Mouse (Mus musculus): ENCODE measurements around the gene Sgsm3. TPM values are rescaled to one million over a fixed set of nuclear protein-coding genes. Genes with fewer than 3 reads are reported as not detected.

The Sgsm3 gene
- polyA plus RNA-seq, 1 experiment from 2014 or later: 79.1 TPM

DNA sequence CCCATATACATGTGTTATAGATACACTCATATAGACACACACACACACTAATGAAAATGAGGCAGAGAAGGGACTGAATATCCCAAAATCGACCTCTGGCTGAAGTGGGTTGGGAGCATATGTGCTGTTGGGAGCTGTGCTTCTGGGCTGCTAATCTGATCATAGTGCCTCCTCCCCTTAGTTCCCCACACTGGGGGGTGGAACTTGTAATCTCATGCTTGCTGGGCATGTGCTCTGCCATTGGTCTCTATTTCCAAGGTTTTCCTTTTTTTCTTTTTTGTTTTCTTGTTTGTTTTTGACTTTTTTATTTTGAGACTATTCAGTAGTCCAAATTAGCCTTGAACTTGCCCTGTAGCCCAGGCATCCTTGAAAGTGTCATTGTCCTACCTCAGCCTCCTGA is 10.8 kb downstream of the Sgsm3 start:
- H3K4me3 ChIP-seq (replicated peaks): no peak overlapping the region
- H3K4me1 ChIP-seq: no peaks in the 10 kb centered on the region
- no peak overlapping the region for H3K27ac ChIP-seq (replicated peaks)
- WGBS: 65% methylated on average over 1 of the region's 1 CpGs
- H3K9me3 ChIP-seq (replicated peaks): no peaks in the 10 kb centered on the region
- H3K4me2 ChIP-seq: no peak overlapping the region
- no peak overlapping the region for H3K9ac ChIP-seq (replicated peaks)
- no peaks in the 10 kb centered on the region for H3K27me3 ChIP-seq (replicated peaks)
- no peaks in the 10 kb centered on the region for H3K36me3 ChIP-seq
- no peak for ATAC-seq (ENCODE audit: low FRiP score)

DNA sequence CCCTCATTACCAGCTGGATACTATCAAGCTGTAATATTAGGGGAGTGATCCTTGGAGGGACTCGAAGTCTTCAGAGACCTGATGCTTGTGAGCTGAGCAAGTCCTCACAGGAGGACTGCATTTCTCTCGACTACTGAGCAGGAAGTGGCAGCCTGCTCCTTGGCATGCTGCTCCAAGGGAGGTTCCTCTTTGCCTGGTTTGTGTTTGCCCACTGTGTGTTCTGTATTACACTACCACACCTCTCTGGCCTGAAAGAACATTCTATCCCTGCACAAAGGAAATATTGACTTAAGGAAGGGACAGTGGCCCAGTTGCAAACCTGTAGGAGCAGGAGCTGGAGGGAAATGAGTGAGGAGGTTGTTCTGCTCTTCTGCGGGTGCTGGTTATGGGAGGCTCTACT is 12.1 kb downstream of the Sgsm3 start:
- H3K9me3 ChIP-seq (replicated peaks): no peaks in the 10 kb centered on the region
- no peak overlapping the region for H3K4me3 ChIP-seq (replicated peaks)
- no peaks in the 10 kb centered on the region for H3K27me3 ChIP-seq (replicated peaks)
- no peaks in the 10 kb centered on the region for H3K4me1 ChIP-seq
- no peak overlapping the region for H3K4me2 ChIP-seq
- ATAC-seq (ENCODE audit: low FRiP score): no peak
- H3K9ac ChIP-seq (replicated peaks): no peak overlapping the region
- WGBS: 78% methylated on average over 3 of the region's 3 CpGs
- H3K27ac ChIP-seq (replicated peaks): no peak overlapping the region
- no peaks in the 10 kb centered on the region for H3K36me3 ChIP-seq

DNA sequence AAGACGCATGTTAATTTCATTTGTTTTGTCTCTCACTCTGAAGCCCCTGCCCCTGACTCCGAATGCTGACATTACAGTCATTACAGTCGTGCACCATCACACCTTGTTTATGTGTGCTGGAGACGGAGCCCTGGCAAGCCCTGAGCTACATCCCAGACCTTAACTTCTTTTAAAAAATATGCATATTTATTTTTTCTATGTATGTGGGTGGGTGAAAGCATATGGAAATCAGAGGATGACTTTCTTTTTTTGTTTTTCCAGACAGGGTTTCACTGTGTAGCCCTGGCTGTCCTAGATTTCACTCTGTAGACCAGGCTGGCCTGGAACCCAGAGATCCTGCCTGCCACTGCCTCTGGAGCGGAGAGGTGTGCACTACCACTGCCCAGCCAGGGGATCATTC is 17.4 kb downstream of the Sgsm3 start:
- Histone ChIP-seq H3K4me3 (replicated peaks) (no peak overlapping the region), H3K4me1 (no peaks in the 10 kb centered on the region), H3K4me2 (no peak overlapping the region), H3K27me3 (replicated peaks) (no peaks in the 10 kb centered on the region), H3K36me3 (no peaks in the 10 kb centered on the region), H3K9ac (replicated peaks) (no peak overlapping the region), H3K9me3 (replicated peaks) (no peaks in the 10 kb centered on the region), H3K27ac (replicated peaks) (no peak overlapping the region)
- no peak for ATAC-seq (ENCODE audit: low FRiP score)
- 88% methylated on average over 5 of the region's 5 CpGs for WGBS

DNA sequence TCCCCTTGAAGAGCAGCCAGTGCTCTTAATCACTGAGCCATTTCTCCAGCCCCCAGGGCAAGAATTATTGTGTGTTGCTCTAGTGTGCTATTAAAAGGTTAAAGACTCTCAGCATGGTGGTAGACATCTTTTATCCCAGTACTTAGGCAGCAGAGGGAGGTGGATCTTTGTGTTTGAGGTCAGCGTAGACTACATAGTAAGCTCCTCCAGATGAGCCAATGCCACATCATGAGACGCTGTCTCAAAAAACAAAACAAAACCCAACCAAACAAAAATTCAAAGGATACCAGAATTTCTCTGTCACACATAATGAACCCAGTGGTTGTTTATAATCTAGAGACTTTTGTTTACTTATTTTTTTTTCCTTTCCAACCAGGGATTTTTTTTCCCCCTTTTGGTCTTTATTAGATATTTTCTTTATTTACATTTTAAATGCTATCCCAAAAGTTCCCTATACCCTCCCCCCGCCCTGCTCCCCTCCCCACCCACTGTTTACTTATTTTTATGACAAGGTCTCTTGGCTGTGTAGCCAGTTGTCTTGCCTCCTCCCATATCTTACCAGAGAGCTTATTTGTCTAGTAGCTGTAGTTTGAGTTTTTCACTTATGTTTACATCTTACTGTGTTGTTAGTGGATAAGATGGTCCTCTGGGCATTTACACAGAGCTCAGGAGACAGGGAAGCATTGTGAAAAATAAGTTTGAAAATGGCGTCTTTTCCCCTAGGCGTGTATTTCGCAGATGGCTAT is 18.7 kb downstream of the Sgsm3 start:
- Histone ChIP-seq H3K36me3 (no peaks in the 10 kb centered on the region), H3K27ac (replicated peaks) (no peak overlapping the region), H3K4me1 (no peaks in the 10 kb centered on the region), H3K4me2 (no peak overlapping the region), H3K27me3 (replicated peaks) (no peaks in the 10 kb centered on the region), H3K9ac (replicated peaks) (no peak overlapping the region), H3K4me3 (replicated peaks) (no peak overlapping the region), H3K9me3 (replicated peaks) (no peaks in the 10 kb centered on the region)
- no peak for ATAC-seq (ENCODE audit: low FRiP score)
- WGBS: 77% methylated on average over 6 of the region's 6 CpGs

DNA sequence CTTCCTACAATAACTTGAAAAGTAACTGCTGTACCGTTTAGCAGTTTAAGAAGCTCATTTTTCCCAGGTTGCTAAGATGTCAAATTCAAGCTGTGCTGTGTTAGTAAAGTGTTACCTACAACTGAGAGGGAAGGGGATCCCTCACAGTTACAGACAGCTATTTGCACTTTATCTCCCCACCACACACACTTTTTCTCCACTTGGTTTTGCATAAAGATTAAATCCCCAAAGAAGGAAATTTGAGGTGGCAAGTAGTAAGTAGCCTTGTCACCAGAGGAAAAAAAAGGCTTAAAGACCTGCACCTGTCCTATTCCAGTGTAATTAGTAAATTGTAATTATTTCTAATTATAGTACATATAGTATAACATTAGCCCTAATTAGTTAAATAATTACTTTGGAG is 19.5 kb downstream of the Sgsm3 start:
- H3K9me3 ChIP-seq (replicated peaks): no peaks in the 10 kb centered on the region
- 69% methylated on average over 1 of the region's 1 CpGs for WGBS
- no peaks in the 10 kb centered on the region for H3K36me3 ChIP-seq
- H3K4me3 ChIP-seq (replicated peaks): no peak overlapping the region
- H3K27ac ChIP-seq (replicated peaks): no peak overlapping the region
- no peaks in the 10 kb centered on the region for H3K4me1 ChIP-seq
- H3K9ac ChIP-seq (replicated peaks): no peak overlapping the region
- H3K27me3 ChIP-seq (replicated peaks): no peaks in the 10 kb centered on the region
- no peak for ATAC-seq (ENCODE audit: low FRiP score)
- H3K4me2 ChIP-seq: no peak overlapping the region

DNA sequence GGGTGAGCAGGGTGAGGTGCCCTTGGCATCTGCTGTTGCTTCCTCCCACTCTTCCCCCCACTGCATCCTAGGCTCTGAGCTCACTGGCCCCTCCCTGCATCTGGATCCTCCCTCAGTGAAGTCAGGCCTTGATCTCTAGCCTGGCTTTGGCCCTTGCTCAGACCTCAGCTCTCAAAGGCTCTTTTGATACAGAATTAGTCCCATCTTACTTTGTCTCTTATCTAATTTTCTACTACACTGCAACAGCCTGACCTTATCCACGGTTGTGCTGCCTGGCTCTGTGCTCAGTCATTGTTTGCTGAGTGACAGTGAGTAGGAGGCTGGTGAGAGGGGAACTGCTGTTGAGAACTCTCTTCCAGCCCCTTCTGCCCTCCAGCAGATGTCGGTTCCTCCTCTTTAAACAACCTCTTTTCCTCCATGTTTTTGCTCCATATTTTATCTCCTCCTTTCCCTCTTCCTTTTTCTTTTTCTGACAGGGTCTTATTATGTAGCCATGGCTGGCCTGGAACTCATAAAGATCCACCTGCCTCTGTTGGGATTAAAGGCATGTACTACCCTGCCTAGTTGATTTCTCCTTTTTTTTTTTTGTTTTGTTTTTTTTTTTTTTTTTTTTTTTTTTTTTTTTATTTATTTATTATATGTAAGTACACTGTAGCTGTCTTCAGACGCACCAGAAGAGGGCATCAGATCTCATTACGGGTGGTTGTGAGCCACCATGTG is 23.0 kb downstream of the Sgsm3 start:
- H3K4me1 ChIP-seq: no peaks in the 10 kb centered on the region
- peaks cover 26% of the 10 kb centered on the region for H3K36me3 ChIP-seq
- H3K4me3 ChIP-seq (replicated peaks): no peak overlapping the region
- H3K9ac ChIP-seq (replicated peaks): no peak overlapping the region
- H3K27ac ChIP-seq (replicated peaks): no peak overlapping the region
- WGBS: 62% methylated on average over 4 of the region's 4 CpGs
- ATAC-seq (ENCODE audit: low FRiP score): no peak
- H3K9me3 ChIP-seq (replicated peaks): no peaks in the 10 kb centered on the region
- H3K4me2 ChIP-seq: no peak overlapping the region
- no peaks in the 10 kb centered on the region for H3K27me3 ChIP-seq (replicated peaks)

DNA sequence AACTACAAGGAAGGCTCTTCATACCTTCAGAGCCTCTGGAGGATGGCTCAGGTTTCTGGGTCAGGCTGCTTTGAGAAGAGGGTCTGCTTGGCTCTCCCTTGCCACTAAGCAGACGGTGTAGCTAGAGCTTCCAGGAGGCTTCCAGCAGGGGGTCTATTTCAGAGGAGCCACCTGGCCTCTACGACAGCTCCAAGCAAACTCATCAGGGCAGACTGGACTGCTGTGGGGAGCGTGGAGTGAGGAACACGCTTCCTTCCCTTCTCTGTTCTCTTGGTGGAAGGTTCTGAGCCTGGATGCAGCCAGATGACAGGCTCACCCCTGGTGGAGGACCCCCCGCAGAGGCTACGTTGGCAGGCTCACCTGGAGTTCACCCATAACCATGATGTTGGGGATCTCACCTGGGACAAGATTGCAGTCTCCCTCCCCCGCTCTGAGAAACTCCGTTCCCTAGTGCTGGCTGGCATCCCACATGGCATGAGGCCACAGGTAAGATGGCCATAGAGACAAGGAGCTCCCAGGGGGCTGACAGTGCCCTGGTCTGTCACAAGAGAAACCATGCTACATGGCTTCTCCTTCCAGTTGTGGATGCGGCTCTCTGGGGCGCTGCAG is 28.7 kb downstream of the Sgsm3 start:
- H3K27me3 ChIP-seq (replicated peaks): no peaks in the 10 kb centered on the region
- WGBS: 85% methylated on average over 10 of the region's 10 CpGs
- H3K4me2 ChIP-seq: no peak overlapping the region
- no peak overlapping the region for H3K9ac ChIP-seq (replicated peaks)
- H3K9me3 ChIP-seq (replicated peaks): no peaks in the 10 kb centered on the region
- no peak overlapping the region for H3K4me3 ChIP-seq (replicated peaks)
- no peak overlapping the region for H3K27ac ChIP-seq (replicated peaks)
- ATAC-seq (ENCODE audit: low FRiP score): no peak
- H3K36me3 ChIP-seq: peaks cover 71% of the 10 kb centered on the region
- no peaks in the 10 kb centered on the region for H3K4me1 ChIP-seq

DNA sequence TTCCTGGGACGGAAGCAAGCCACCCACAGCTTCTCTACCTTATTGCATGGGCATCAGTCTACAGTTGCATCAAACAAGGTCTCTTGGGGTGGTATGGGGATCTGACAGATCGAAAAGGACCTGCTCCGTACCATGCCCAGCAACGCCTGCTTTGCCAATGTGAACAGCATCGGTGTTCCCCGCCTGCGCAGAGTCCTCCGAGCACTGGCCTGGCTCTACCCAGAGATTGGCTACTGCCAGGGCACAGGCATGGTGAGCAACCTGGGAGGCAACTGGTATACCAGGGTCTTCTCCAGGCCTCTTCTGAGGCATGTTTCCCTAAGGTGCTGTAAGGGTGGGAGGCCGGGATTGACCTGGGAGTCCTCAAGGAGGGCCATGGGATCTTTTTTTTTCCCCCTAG is 29.8 kb downstream of the Sgsm3 start:
- H3K9ac ChIP-seq (replicated peaks): no peak overlapping the region
- 98% methylated on average over 9 of the region's 9 CpGs for WGBS
- no peak for ATAC-seq (ENCODE audit: low FRiP score)
- peaks cover 80% of the 10 kb centered on the region for H3K36me3 ChIP-seq
- no peak overlapping the region for H3K4me2 ChIP-seq
- no peaks in the 10 kb centered on the region for H3K9me3 ChIP-seq (replicated peaks)
- no peaks in the 10 kb centered on the region for H3K4me1 ChIP-seq
- no peak overlapping the region for H3K27ac ChIP-seq (replicated peaks)
- H3K4me3 ChIP-seq (replicated peaks): no peak overlapping the region
- H3K27me3 ChIP-seq (replicated peaks): no peaks in the 10 kb centered on the region

DNA sequence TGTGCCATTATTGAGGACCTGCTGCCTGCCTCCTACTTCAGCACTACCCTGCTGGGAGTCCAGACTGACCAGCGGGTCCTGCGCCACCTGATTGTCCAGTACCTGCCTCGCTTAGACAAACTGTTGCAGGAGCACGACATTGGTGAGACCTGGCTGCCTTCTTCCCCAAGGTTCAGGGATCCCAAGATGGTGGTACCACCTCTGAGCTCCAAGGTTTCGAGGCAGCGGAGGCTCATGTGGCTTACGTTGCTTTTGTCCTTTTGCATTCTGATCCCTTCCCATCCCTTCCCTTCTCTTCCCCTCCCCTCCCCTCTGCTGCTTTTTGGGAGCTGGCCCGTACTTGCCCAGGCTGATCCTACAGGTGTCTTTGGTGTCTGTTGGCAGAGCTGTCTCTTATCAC is 30.3 kb downstream of the Sgsm3 start:
- 86% methylated on average over 8 of the region's 8 CpGs for WGBS
- Histone ChIP-seq H3K4me2 (no peak overlapping the region), H3K36me3 (peaks cover 81% of the 10 kb centered on the region), H3K27me3 (replicated peaks) (no peaks in the 10 kb centered on the region), H3K27ac (replicated peaks) (no peak overlapping the region), H3K4me1 (no peaks in the 10 kb centered on the region), H3K9me3 (replicated peaks) (no peaks in the 10 kb centered on the region), H3K9ac (replicated peaks) (no peak overlapping the region), H3K4me3 (replicated peaks) (no peak overlapping the region)
- ATAC-seq (ENCODE audit: low FRiP score): no peak

DNA sequence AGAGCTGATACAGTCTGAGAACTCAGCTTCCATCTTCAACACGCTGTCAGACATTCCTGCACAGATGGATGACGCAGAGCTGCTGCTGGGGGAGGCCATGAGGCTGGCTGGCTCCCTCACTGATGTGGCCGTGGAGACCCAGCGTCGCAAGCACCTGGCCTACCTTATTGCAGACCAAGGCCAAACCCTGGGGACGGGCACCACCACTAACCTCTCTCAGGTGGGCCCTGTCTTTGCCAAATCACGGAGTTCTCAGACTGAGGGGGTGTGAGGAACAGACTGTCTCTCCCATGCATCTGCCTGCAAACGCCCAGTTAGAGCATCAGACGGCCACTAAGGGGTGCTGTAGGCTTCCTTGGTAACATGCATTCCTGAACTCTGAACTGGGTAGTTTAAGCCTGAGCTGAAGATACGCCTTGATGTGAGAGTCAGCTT is 31.1 kb downstream of the Sgsm3 start:
- Histone ChIP-seq H3K36me3 (peaks cover 80% of the 10 kb centered on the region), H3K9ac (replicated peaks) (no peak overlapping the region), H3K4me2 (no peak overlapping the region), H3K9me3 (replicated peaks) (no peaks in the 10 kb centered on the region), H3K27me3 (replicated peaks) (no peaks in the 10 kb centered on the region), H3K27ac (replicated peaks) (no peak overlapping the region), H3K4me3 (replicated peaks) (no peak overlapping the region), H3K4me1 (no peaks in the 10 kb centered on the region)
- 67% methylated on average over 10 of the region's 10 CpGs for WGBS
- no peak for ATAC-seq (ENCODE audit: low FRiP score)

DNA sequence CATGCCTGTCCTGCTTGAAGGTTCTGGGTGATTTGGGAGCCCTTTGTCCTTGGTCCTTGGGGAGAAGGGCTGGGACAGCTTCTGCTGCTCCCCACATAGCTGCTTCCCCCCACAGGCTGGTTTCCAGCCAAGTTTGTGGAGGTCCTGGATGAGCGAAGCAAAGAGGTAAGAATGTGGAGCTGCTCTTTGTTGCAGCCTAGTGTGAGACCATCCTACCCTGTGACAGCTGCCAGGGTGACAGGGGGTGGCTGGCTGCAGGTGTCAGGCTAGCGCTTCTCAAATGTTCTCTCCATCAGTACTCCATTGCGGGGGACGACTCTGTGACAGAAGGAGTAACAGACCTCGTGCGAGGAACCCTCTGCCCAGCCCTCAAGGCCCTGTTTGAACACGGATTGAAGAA is 32.5 kb downstream of the Sgsm3 start:
- WGBS: 87% methylated on average over 7 of the region's 7 CpGs
- no peak for ATAC-seq (ENCODE audit: low FRiP score)
- H3K9me3 ChIP-seq (replicated peaks): no peaks in the 10 kb centered on the region
- no peaks in the 10 kb centered on the region for H3K27me3 ChIP-seq (replicated peaks)
- no peaks in the 10 kb centered on the region for H3K4me1 ChIP-seq
- H3K9ac ChIP-seq (replicated peaks): no peak overlapping the region
- H3K36me3 ChIP-seq: peaks cover 78% of the 10 kb centered on the region
- H3K27ac ChIP-seq (replicated peaks): no peak overlapping the region
- no peak overlapping the region for H3K4me3 ChIP-seq (replicated peaks)
- H3K4me2 ChIP-seq: no peak overlapping the region

DNA sequence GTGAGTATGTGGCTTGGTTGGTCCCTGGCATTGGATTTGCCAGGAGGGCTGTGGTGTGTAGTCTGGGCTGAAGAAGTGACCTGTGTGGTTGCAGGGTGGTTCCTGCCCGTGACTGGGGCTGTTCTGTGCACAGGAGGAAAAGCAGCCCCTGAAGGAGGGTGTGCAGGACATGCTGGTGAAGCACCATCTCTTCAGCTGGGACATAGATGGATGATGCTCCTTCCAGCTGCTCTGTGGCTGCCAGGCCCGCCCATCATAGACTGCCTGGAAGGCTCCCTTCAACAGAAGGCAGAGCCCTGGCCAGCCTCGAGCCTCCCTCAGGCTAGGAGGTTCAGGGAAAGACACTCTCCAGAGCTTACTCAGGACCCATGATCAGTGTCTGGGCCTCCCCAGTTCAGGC is 34.0 kb downstream of the Sgsm3 start:
- no peak overlapping the region for H3K27ac ChIP-seq (replicated peaks)
- H3K4me1 ChIP-seq: no peaks in the 10 kb centered on the region
- H3K27me3 ChIP-seq (replicated peaks): no peaks in the 10 kb centered on the region
- WGBS: 56% methylated on average over 3 of the region's 3 CpGs
- no peak for ATAC-seq (ENCODE audit: low FRiP score)
- H3K36me3 ChIP-seq: peaks cover 83% of the 10 kb centered on the region
- H3K9me3 ChIP-seq (replicated peaks): no peaks in the 10 kb centered on the region
- no peak overlapping the region for H3K9ac ChIP-seq (replicated peaks)
- no peak overlapping the region for H3K4me2 ChIP-seq
- no peak overlapping the region for H3K4me3 ChIP-seq (replicated peaks)
